Mouse (Mus musculus) olfactory bulb, adult 2 months (tissue): Measurements from ENCODE around the gene Med22.

Experiments used
- CTCF ChIP-seq: fragments of 200-500 bp; IDR thresholded peaks from 2 replicates; pipeline ENCODE4 v1.5.1; 2012; ENCODE audit warnings: low read depth, mild to moderate bottlenecking, low read length, moderate library complexity; ENCODE audit not compliant: insufficient read depth
- POLR2A ChIP-seq: fragments of 200-500 bp; IDR thresholded peaks from 2 replicates; pipeline ENCODE4 v1.6.1; 2012; ENCODE audit warnings: mild to moderate bottlenecking, low read depth, low read length, moderate library complexity; ENCODE audit not compliant: insufficient read depth

DNA sequence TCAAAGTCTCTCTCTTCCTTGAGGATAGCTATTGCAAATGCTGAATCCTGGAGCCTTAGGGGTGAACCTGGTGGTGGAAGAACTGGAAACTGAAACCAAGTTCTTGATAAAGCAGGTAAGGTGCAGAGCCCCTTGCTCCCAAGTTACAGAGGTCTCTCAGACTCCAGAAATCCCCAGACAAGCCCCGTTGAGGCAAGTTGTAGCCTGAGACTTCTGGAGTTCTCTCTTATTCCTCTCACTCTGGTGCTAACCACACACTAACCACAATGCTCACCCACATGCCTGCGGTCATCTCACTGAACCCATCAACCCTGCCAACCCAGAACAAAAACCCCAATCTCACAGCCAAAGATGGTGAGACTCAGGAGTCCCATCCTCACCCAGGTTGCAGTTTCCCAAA, 24.8 kb upstream of the Med22 start:
- TF ChIP-seq CTCF: no peak
- TF ChIP-seq POLR2A: no peak
